Mouse (Mus musculus) retina, postnatal 7 days (tissue): Measurements from ENCODE around the gene Olfr1222.
"Not testable (repeated sequence)": the region's sequence is repeated elsewhere in the genome, so short reads cannot be mapped to it uniquely, and the experiment has no call there.

ENCODE experiments used
- DNase-seq: peaks from one replicate; pipeline ENCODE4 v3.0.0-alpha.2; 2012; ENCODE audit warnings: low read depth, low spot score

Olfr1222 gene

GRCm38 (mm10) chr2:89132954-89133353 is at the start of gene Olfr1222:
TSS of gene Olfr1222 (minus strand) at chr2:89133054.
- DNase-seq: no peak

DNA sequence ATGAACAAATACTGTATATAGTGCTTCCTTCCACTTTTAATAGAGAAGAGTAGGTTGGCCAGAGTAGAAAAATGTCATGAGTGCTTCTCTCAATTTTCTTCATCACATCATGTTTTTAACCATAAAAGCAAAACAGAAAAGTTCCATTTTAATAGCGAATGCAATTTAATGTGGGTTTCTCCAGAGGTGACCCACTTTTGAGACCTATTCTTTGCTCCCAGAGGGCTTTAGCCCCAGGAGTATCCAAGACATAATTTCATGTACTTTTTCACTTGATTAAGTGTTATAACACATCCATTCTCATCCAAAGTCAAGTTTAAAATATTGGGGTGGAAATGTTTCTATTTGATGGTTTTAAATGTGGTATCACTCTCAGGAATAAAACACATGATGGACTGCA is 41.7 kb upstream of the Olfr1222 start, which contains the start of gene Olfr1225:
Gene Olfr1225, minus strand, starts transcription at position 101 of the 400 bp plus-strand sequence.
- DNase-seq: no peak

GRCm38 (mm10) chr2:89164711-89165110 is 31.9 kb upstream of the Olfr1222 start:
- not testable (repeated sequence) for DNase-seq

DNA sequence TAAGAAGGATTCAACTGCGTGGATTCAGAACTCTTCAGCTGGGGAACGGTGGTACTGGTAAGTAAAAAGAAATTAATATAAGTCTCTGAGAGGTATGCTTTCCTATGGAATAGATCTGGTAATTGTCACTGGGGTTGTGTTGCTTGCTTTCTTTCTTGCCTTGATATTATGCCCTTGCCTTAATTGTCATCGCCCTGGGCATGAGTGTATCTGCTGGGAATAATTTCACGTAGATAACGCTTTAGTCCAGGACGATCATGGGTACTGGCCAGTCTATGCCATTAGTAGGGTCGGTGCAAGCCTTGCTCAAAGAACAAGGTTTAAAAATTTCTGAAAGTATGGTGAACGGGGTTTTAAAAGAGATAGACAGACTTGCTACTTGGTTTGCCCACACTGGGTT is 31.1 kb upstream of the Olfr1222 start, which contains the start of gene Olfr1224-ps1:
Gene Olfr1224-ps1, minus strand, starts transcription at position 101 of the 400 bp plus-strand sequence.
- DNase-seq: not testable (repeated sequence)

- DNase-seq: no peak
These were observed 18.6 kb upstream of the Olfr1222 start, which contains the start of gene Olfr1223 for GRCm38 (mm10) chr2:89151460-89151859. TSS of gene Olfr1223 (minus strand) at chr2:89151560.

- DNase-seq: no peak
These were observed 15.7 kb downstream of the Olfr1222 start, which contains the start of gene Olfr1221 for GRCm38 (mm10) chr2:89117183-89117582. TSS of gene Olfr1221 (minus strand) at chr2:89117283.

- no peak for DNase-seq
These were observed 26.1 kb downstream of the Olfr1222 start, which contains the start of gene Olfr1220 for GRCm38 (mm10) chr2:89106735-89107134. TSS of gene Olfr1220 (minus strand) at chr2:89106835.

- no peak for DNase-seq
These were observed 27.2 kb downstream of the Olfr1222 start for GRCm38 (mm10) chr2:89105651-89106050.

- no peak for DNase-seq
These were observed 39.0 kb downstream of the Olfr1222 start for GRCm38 (mm10) chr2:89093848-89094247.

DNA sequence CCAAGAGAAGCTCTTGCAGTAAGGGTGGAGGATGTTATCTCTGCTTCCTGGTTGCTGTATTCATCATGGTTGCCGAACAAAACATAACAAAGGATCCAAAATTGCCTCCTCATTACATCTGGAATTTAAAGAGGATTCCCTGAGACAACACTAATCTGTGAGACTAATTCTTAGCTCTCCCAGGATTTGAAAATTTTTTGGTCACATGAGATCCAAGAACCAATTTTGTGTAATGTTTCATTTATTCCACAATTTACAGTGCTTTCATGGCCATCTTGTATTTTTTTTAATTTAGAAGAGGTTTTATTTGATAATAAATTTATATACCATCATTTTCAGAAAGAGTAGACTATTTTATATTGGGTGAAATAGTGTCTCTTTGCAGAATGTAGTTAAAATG is 49.4 kb downstream of the Olfr1222 start, which contains the start of gene Olfr1219:
Gene Olfr1219, minus strand, starts transcription at position 101 of the 400 bp plus-strand sequence.
- no peak for DNase-seq

DNA sequence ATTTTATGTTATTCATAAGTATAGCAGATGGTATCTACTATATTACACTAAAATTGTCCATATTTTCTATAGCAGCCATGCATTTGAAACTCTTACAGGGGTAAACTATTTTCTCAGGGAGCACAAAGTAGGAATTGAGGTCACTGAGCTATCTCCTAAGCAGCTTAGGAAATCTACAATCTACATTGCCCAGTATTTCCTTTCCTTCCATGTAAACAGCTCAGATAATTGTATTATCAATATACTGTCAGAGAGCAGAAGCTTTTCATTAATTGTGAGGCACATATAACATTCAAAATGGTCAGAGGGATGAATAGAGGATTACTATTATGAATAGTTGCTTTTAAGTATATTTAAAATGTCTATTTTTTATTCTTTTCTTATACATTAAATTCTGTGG is 51.4 kb downstream of the Olfr1222 start:
- no peak for DNase-seq
